Mouse (Mus musculus) cerebellum, adult (tissue): ENCODE results near the gene Cbx8.

Experiments
- ATAC-seq: cut with Nextera tagmentation; 2 replicates; pipeline ENCODE4 v1.9.2; 2017; ENCODE audit warnings: mild to moderate bottlenecking, moderate library complexity, mixed read lengths; ENCODE audit not compliant: insufficient number of reproducible peaks, low FRiP score, low TSS enrichment

Cbx8 gene

DNA sequence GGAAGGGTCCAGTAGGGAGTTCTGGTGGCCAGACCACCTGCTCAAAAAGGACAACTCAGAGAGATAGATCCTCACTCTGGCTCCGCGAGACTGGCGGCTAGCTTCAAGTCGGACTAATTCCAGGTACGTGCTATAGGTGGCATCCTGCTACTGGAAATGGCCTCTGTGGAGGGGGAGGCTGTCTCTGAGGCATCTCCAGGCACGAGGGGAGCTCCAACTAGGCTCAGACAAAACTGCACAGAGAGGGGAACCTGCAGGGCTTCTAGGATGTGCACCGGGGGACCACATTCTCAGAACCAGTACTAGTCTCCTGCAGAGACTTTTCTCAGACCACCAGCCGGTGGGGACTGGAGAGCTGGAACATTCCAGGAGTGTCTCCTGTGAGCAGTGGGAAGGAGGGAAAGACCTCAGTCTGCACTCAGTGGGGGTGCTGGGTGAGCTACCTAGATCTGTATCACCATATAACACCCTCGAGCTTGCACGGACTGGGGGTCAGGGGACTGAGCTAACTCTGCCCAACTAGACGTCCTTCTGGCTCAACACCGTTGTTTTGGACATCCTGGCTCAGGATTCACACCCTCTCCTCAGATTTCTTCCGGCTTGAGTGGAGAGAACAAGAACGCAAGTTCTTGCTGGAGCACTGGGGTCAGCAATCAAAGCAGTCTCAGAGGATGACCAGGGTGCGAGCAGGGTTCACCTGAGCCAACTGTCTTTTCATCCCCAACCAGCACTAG lies 11.3 kb upstream of the Cbx8 start:
- ATAC-seq, result no peak

DNA sequence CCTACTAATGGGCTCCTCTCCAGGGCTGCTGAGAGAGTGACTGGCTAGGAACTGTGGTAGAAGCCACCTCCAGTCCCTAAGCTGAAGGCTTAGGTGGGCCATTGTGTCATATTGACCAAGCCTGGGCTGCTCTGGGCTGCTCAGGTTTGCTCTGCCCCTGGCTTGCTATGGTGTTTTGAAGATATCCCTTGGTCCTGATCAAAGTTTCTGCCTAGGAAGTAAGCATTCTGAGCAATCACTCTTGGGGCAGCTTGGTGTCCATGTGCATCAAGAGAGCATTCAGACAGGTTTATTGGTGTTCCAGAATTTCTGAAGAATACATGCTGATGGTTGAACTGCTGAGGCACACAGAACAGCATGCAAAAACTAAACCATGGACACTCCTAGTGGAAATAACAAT lies 10.7 kb upstream of the Cbx8 start:
- no peak for ATAC-seq

DNA sequence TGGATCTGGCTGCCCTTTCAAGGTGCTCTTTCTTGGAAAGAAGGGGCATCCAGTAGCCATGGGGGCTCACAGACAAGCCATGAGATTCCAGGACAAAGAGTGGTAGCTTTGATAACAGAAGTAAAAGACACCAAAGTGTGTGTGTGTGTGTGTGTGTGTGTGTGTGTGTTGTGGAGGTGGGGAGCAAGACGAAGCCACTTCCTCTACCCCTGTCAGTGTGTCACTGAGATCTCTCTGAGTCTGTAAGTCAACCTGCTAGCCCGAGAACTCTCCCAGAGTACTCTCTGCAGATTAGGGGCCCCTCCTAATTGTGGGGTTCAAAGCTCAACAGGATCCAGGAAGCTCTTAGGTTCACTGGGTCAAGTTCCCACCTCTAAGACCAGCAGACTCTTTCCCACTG lies 9.6 kb upstream of the Cbx8 start:
- no peak for ATAC-seq

DNA sequence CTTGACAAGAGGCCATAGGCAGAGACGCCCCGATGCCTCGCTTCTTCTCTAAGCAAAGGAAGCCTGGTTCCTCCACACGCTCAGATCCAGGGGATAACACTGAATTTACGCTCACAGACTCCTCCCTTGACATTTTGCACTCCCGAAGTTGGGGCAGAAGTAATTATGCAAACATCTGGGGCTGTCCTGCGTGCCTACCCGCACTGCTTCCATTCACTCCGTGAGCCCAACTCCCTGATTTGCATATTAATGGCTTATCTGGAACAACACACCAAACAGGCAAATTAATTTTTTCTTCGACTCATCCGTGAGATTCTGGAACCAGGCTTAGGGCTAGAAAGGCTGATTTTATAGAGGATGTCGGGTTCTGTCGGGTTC lies 7.4 kb upstream of the Cbx8 start:
- ATAC-seq, result no peak

DNA sequence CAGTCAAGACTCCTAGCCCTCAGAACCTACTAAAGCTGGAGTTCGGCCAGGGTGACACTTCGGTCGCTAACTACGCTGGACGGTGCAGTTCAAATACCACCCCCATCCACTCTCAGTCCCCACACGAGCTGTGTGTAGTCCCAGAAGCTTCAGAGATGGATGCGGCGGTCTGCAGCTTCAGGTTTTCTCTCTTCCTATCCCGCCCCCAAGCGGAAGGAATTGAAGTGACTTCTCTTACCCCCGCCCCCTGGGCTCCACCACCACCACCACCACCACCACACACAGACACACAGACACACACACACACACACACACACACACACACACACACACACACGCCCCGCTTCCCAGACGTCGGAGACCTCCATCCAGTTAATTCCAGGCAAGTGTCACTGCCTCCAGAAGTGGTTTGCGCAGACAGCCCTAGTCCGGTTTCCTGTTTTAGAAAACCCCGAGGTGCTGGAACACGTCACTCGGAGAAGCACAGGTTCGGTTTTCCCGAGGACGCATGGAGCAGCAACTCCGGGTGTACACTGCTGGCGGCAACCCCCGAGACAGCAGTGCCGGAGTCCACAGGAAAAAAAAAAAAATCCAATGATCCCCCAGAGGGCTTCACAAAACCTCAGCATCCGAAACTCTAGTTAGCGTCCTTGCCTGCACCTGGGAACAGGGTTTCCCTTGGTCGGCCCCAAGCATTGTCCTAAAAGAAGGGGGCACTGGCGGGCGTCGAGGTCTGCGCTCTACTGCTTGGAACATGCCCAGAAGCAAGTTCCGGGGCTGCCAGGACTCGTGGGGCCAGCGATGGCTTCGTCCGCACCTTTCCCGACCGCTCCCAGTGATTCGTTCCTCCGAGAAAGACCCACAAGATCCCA lies 6.7 kb upstream of the Cbx8 start:
- ATAC-seq, result no peak

DNA sequence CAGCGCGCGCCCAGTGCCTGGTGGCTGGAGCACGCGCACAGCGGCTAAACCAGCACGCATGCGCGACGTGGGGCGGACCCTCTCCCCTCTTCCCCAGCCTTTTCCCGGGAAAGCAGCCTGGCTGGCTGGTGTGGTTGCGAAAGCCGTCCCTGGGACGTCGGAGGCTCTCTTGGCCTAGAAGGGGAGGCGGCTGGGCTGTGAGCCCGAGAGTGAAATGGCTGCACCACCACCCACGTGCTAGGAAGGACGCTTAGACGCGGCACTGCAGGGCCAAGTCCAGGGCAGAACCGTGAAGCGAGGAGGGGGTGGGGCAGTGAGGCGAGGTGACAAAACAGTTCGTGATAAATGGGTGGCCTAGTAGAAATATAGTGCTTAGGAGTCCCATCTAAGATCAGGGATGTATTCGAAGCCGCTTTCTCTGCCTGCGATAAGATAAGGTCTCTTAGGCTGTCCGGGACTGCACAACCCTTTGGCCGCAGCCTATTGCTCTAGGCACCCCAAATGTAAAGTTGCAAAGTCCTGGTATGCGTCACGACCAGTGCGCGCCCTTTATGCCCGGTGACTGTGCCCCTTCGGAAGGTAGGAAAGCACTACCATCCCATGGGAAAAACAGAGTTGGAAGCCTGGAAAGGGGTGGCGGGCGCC lies 6.0 kb upstream of the Cbx8 start:
- ATAC-seq, result no peak

DNA sequence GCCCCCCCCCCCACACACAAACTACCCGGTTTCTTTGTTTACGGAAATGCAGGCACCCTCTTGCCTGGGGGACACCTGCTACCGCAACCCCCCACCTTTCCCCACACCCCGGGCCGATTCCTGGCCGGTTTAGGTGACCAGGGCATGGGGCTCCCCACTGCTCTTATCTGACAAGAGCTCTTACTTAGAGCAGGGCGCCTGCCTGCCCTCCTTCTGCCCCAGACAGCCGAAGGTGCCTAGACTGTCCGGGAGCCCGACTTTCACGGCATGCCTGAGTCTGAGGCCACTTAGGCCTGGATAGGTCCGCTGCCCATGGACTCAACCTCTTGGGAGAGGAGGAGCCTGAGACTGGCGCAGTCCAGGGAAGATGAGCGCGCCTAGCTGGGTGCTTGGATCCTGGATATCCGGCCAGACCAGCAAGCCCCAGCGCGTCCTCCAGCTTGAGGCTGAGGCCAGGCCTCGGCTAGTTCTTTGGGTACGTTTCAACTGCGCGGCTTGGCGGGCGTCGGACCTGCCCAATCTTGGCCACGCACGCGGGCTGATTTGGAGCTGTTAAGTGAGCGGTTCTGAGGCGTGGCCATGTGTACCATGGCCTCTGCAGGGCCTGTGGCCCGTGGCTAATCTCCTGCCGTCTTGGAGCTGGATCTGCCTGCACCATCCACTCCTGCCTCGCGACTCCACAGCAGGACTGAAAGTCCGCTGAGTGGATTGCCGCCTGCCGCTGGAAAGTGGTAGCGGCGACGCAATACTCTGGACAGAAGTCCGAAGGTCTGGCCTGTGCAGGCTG lies 4.0 kb upstream of the Cbx8 start:
- ATAC-seq, result no peak

DNA sequence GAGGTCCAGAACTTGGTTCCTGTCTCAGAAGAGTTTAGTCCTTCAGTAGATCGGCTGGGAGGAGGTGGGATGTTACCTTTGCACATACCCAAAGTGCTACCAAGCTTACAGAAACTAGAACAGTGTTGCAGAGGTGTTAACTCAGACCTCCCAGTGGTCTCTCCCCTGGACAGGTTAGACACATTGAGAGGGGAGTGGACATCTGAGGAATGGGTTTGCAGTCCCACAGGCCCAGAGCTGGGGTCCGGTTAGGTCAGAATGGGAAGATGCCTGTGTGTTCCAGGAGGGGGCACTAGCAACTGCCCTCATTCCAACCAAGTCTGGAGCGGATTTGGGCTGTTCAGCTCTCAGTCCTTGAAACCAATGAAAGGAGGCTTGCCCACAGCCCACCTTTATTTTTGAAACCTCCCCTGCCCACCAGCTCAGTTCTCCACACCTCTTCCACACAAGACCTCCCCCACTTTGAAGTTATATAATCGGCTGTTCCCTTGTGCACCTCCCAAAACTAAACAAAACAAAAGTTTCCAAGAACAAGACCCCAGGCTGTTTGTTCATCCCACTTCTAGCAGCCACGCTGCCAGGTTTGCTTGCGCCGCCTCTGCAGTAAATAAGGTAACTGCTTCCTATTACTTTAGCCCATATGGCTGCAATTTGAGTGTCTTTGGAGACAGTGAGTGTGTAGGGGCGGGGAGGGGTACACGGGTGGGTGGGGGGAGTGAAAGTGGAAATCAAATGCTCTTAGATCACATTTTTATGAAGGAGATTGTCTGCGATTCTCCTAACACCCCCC lies 3.2 kb upstream of the Cbx8 start:
- no peak for ATAC-seq

DNA sequence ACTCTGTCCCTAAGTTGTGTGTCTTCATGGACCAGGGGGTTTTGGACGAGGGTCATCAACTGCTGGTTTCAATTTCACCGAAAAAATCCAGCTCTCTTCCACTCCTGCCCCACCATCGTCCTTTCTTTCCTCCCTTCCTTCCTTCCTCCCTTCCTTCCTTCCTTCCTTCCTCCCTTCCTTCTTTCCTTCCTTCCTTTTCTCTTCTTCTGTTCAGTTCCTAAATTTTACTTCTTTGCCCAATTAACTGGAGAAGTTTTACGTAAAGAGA lies 2.4 kb upstream of the Cbx8 start:
- ATAC-seq, result no peak

DNA sequence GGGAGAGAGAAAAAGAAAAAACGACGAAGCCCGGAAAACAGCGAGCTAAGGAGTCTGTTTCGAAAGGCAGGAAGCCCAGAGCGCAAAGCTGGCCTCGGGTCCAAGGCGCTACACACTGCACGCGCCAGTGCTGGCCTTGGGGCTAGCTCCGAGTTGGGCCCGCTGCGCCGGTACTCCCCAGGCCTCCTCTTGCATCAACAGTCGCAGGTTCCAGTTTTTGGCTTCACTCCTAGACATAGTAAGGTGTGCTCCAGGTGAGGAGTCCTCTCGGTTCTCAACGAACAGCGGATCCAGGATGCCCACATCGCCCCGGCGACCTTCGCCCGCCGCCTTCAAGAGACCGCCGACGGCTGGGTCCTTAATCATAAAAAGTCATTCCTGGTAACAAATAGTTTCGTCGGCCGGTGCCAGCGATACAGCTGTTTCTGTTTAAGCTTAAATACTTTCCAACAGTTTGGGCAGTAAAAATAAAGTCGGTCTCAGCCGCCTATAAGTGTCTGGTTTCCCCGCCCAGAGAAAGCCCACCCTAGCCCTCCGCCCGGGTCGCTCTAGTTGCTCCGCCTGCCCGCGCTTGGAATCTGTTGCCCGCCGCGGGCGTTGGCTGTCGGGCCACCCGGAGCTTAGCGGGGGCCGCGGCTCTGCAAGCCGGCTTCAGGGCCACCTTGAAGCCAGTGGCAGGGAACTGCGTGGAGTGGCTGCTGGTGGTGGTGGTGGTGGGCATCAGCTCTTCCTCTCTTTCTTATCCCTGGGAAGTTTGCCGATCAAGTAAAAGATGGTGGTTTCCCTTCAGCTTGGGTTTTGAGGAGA lies 1.9 kb upstream of the Cbx8 start:
- ATAC-seq, result no peak

DNA sequence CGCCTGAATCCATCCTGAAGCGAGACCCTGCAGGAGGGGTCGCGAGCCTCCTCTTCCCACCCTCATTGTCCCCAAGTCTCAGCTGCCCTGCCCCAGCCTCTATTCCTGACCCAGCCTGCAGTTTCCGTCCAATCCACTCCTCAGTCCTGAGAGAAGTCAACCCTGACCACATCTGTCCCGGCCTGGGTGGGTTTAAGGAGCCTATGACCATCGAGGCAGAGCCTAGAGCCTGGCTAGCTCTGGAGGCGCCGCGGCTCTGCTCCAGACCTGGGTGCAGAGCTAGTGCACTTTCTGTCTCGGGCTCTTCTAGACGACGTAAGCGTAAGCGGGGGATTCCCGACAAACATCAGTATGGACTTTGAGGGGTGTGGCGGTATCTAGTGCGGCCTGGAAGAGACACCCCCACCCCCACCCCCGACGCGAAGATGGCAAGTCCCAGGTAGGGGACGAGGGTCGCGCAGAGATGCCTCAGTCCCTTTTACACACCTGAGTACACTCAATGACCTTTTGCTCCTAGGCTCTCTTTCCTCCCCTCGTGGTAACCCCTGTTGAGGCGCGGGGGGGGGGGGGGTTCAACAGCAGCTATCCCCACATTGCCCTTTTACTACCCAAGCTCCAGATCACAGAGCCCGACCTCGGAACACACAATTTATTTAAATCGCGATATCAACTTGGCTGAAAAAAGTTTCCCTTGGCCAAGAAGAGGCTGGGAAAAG lies 1.1 kb upstream of the Cbx8 start:
- no peak for ATAC-seq

DNA sequence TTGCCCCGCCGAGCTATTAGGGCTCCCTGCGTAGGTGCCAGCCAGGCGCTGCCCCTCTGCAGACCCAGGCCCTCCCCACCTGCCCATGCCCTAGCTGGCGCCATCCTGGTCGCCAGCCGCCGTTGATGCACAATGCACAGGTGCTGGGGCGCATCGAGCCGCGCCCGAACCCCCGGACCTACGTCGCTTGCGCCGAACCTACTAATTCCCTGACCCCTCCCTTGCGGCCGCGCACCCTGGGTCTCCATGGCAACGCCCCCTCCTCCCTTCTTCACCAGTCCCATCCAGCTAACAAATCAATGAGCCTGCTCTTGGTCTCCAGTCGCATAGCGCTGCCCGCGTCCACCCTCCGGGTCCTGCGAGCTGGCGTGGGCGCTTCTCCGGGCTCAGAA lies 552 bp upstream of the Cbx8 start:
- ATAC-seq, result peak; percentile 51; the same call in 1 of the 2 replicates

DNA sequence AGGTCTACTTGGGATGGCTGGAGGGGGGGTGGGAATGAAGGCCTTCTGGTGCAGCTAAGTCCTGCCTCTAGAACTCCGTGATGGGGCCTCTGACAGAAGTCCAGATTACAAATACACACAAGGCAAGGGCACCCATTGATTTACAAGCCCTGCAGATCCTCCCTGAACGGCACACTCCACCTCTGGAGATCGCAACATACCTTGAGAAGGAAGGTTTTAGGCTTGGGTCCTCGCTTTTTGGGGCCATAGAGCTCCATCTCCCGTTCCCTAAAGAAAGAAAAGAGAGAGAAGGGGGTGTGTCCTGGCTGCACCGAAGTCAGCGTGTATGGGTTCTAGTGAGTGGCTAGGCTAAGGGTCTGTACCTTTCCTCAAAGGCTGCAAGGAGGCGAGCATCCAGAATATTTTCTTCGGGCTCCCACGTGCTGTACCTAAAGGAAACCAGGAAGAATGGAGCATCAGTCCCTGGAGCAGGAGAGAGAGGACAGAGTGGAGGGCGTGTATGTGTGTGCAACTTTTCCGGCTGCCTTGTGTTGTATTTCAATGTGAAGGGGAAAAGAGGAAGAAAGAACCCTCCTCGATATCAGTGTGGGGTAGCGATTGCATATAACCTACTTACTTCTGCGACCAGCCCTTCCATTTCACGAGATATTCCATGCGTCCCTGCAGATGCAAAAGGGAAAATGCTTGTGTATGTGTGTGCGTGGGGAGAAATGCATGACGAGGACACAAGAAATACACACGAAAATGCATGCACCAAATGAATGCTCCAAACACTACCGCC lies 847 bp downstream of the Cbx8 start:
- no peak for ATAC-seq

DNA sequence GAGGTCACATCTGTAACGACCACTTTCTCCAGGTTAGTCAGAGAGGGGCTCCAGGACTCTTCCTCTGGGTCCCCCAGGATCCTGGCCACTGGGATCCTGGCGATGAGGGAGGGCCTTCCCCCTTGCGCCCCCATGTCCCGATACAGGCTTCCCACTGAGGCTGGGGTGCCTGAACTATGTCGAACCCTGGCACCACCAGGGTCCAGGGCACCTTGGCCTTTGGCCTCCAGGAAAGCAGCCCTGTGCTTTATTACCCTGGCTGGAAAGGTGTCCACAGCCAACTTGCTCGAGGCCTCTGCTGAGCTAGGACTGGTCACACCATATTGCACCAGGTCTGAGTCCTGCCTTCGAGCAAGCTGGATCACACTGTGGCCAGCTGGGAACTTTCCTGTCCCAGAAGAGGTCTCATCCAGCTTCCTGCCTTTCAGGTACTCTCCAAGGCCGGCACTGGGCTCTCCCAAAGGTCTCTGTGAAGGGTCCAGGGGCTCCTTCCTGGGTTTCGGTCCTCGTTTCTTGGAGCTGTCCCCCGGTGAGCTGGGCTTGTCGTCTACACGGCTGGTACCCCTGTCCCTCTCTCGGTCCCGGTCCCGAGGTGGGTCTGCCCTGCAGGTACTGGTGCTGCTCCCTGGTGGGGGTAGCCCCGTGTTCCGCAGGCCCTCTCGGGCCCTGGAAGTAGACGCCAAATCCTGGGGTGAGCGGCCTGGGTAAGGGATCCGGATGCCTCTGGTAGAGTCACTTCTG lies 1.9 kb downstream of the Cbx8 start:
- ATAC-seq, result no peak

DNA sequence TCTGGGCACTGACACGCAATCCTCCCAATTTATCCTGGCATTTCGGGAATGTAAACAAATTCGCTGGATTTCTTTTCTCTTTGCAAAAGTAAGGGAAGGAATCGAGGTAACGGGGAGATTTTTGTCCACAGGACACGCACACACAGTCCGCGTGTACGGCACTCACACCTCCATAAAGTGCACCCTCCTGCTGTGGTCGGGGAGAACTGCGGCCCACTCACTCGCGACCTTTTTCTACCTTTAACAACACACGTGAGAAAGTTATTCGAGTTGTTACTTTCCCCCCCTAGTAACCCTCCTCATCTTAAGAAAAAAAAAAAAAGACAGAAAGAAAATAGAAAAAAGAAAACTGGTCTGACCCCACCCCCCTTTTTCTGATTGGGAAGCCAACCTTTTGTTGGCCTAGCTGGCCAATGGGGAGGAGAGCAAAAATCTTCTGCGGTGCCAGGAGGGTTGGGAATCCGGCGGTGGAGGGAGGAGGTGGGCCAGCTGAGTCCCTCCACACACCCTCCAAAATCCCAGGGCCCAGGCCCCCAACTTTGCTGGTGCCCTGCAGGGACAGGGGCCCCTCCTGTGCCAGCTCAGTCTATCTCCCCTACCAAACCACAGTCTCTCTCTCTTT lies 2.9 kb downstream of the Cbx8 start:
- no peak for ATAC-seq

DNA sequence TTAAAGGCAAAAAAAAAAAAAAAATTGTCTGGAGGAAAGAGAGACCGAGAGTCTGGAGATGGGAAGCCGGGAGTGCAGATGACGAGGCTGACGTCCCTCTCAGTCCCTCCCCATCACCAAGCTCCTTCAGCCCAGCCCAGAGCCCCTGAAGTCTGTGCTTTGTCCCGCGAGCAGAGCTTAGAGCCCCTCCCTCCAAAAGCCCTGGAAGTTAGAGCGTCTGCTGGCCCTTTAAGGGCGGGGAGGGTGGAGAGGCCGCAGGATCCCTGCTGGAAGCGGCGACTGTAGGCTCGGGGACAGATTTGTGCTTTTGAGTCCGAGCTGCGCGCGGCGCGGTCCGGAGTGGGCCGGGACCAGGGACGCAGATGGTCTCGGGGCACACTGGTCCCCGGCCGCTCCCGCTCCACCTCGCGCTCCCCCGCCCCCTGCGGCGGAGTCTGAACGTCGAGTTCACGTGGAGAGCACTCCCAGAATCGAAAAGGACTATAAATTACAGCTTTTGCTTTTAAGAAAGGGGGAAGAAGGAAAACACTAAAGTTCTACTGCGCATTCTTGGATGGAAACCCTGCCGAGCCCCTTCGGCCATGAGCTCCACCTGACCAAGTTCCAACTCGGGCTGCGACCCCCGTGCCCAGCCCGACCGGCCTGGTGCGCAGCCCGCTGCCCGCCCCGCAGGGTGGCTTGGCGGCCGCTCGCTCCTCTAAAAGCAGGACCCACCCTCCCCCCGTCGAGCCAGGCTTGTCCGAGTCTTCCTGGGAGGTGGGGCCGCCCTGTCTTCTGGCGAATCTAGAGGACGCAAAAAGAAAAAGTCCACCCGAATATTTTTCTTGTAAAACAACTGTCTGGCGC lies 3.6 kb downstream of the Cbx8 start:
- no peak for ATAC-seq
